Mouse (Mus musculus) heart, adult 2 months (tissue): Measurements from ENCODE around the gene Usp10.

Experiments
- CTCF ChIP-seq: fragments of 200-600 bp; IDR thresholded peaks from 2 replicates; pipeline ENCODE4 v1.8.1; 2022; ENCODE audit warnings: antibody characterized with exemption, mild to moderate bottlenecking, moderate library complexity
- EP300 ChIP-seq: fragments of 200-500 bp; IDR thresholded peaks from 2 replicates; pipeline ENCODE4 v1.6.1; 2011; ENCODE audit warnings: low read depth, low read length, control low read depth; ENCODE audit not compliant: insufficient read depth
- POLR2A ChIP-seq: fragments of 200-500 bp; IDR thresholded peaks from 2 replicates; pipeline ENCODE4 v1.6.1; 2011; ENCODE audit warnings: mild to moderate bottlenecking, low read depth, low read length, control low read depth; ENCODE audit not compliant: insufficient read depth

DNA sequence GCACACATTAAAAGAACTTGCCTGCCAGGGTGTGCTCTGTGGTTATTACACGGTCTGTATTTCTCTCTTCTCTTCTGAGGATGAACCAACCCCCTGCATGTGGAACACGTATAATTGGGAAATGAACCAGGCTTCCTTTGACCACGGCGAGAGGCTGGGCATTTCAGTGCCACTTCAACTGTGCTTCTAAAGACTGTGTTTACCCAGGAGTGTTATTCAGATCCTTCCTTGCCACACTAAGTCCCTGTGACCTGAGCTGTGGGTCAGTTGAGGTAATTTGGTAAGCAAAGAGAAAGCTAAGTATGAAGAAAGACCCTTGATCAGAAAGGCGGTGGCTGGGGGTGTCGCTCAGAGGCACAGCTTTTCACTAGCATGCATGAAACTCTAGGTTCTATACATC lies 28.9 kb upstream of the Usp10 start:
- no peak for TF ChIP-seq CTCF
- no peak for TF ChIP-seq POLR2A
- TF ChIP-seq EP300, result no peak
